Mouse (Mus musculus): ENCODE data around the gene Rbm7. TPM values are rescaled to one million over a fixed set of nuclear protein-coding genes. Genes with fewer than 3 reads are reported as not detected.
A peak's percentile ranks its signal among the peaks of the same experiment; 100 is the strongest.

Gene Rbm7
- polyA plus RNA-seq, 1 experiment from 2014 or later: 57.6 TPM

GRCm38 (mm10) chr9:48465671-48466070 lies 29.4 kb downstream of the Rbm7 start:
- ATAC-seq (no peak), DNase-seq (ENCODE audit: low read depth, low spot score) (no peak)
- ChIA-PET POLR2A (no interaction called here), CTCF (interaction anchor here (1.4 to 3.2 kb wide), 2 partner anchors 9 to 119 kb away, joined by 4 to 12 read pairs; no protein-coding TSS in a partner anchor)
- no peaks in the 10 kb centered on the region for H3K27me3 ChIP-seq
- peak; percentile 65 for TF ChIP-seq CTCF (IDR thresholded peaks at IDR 0.05)
- in situ Hi-C loops (cut with MboI; ENCODE audit: low pct_unique_long_range_greater_than_20kb): loop anchor here (5.0 kb wide), 2 partner anchors 97 to 137 kb away; no protein-coding TSS in a partner anchor

- CTCF ChIA-PET: no interaction called here
- H3K27me3 ChIP-seq: no peaks in the 10 kb centered on the region
- in situ Hi-C loops (cut with MboI; ENCODE audit: low pct_unique_long_range_greater_than_20kb): no loop called here
- ATAC-seq (no peak), DNase-seq (ENCODE audit: low read depth, low spot score) (no peak)
- POLR2A ChIA-PET: no interaction called here
- TF ChIP-seq CTCF (IDR thresholded peaks at IDR 0.05): no peak
Observed at GRCm38 (mm10) chr9:48461545-48461944, 33.6 kb downstream of the Rbm7 start.

- CTCF ChIA-PET: no interaction called here
- POLR2A ChIA-PET: interaction anchor here (0.6 kb wide), 1 partner anchor 27 kb away, joined by 8 read pairs; no protein-coding TSS in a partner anchor
- no peaks in the 10 kb centered on the region for H3K27me3 ChIP-seq
- DNase-seq (ENCODE audit: low read depth, low spot score) (no peak), ATAC-seq (no peak)
- in situ Hi-C loops (cut with MboI; ENCODE audit: low pct_unique_long_range_greater_than_20kb): no loop called here
- no peak for TF ChIP-seq CTCF (IDR thresholded peaks at IDR 0.05)
Observed at GRCm38 (mm10) chr9:48460720-48461119, 34.4 kb downstream of the Rbm7 start.

GRCm38 (mm10) chr9:48459391-48459790 lies 35.7 kb downstream of the Rbm7 start:
- no peak for ATAC-seq

GRCm38 (mm10) chr9:48458879-48459278 lies 36.2 kb downstream of the Rbm7 start:
- no peak for DNase-seq (ENCODE audit: low read depth, low spot score)
- POLR2A ChIA-PET: interaction anchor here (0.6 kb wide), 1 partner anchor 214 kb away, joined by 3 read pairs; no protein-coding TSS in a partner anchor
- in situ Hi-C loops (cut with MboI; ENCODE audit: low pct_unique_long_range_greater_than_20kb): loop anchor here (5.0 kb wide), 1 partner anchor 192 kb away; no protein-coding TSS in a partner anchor

More at GRCm38 (mm10) chr9:48459391-48459790, 35.7 kb downstream of the Rbm7 start:
- ChIA-PET CTCF (no interaction called here), POLR2A (interaction anchor here (0.6 kb wide), 1 partner anchor 215 kb away, joined by 3 read pairs; no protein-coding TSS in a partner anchor)
- no peak for DNase-seq (ENCODE audit: low read depth, low spot score)
- in situ Hi-C loops (cut with MboI; ENCODE audit: low pct_unique_long_range_greater_than_20kb): loop anchor here (5.0 kb wide), 1 partner anchor 192 kb away; no protein-coding TSS in a partner anchor
- H3K27me3 ChIP-seq: no peaks in the 10 kb centered on the region
- no peak for TF ChIP-seq CTCF (IDR thresholded peaks at IDR 0.05)

GRCm38 (mm10) chr9:48455961-48456360 lies 39.1 kb downstream of the Rbm7 start:
- DNase-seq (ENCODE audit: low read depth, low spot score): no peak
- ChIA-PET CTCF (no interaction called here), POLR2A (no interaction called here)
- no peak for TF ChIP-seq CTCF (IDR thresholded peaks at IDR 0.05)
- H3K27me3 ChIP-seq: no peaks in the 10 kb centered on the region
- in situ Hi-C loops (cut with MboI; ENCODE audit: low pct_unique_long_range_greater_than_20kb): loop anchor here (5.0 kb wide), 1 partner anchor 189 kb away; no protein-coding TSS in a partner anchor
- no peak for ATAC-seq

More at GRCm38 (mm10) chr9:48458879-48459278, 36.2 kb downstream of the Rbm7 start:
- peak; percentile 60 for TF ChIP-seq CTCF (IDR thresholded peaks at IDR 0.05)
- no peaks in the 10 kb centered on the region for H3K27me3 ChIP-seq
- ATAC-seq: no peak
- CTCF ChIA-PET: no interaction called here

GRCm38 (mm10) chr9:48450066-48450465 lies 45.0 kb downstream of the Rbm7 start:
- no peak for ATAC-seq
- ChIA-PET CTCF (interaction anchor here (0.9 kb wide), 1 partner anchor 16 kb away, joined by 3 read pairs; no protein-coding TSS in a partner anchor), POLR2A (no interaction called here)
- DNase-seq (ENCODE audit: low read depth, low spot score): no peak
- in situ Hi-C loops (cut with MboI; ENCODE audit: low pct_unique_long_range_greater_than_20kb): no loop called here
- TF ChIP-seq CTCF (IDR thresholded peaks at IDR 0.05): no peak
- H3K27me3 ChIP-seq: no peaks in the 10 kb centered on the region

- TF ChIP-seq CTCF (IDR thresholded peaks at IDR 0.05): peak; percentile 61
- ChIA-PET POLR2A (no interaction called here), CTCF (interaction anchor here (0.9 kb wide), 1 partner anchor 19 kb away, joined by 3 read pairs; no protein-coding TSS in a partner anchor)
- in situ Hi-C loops (cut with MboI; ENCODE audit: low pct_unique_long_range_greater_than_20kb): no loop called here
- DNase-seq (ENCODE audit: low read depth, low spot score) (no peak), ATAC-seq (no peak)
- no peaks in the 10 kb centered on the region for H3K27me3 ChIP-seq
Observed at GRCm38 (mm10) chr9:48447783-48448209, 47.3 kb downstream of the Rbm7 start.

- in situ Hi-C loops (cut with MboI; ENCODE audit: low pct_unique_long_range_greater_than_20kb): no loop called here
- no peaks in the 10 kb centered on the region for H3K27me3 ChIP-seq
- DNase-seq (ENCODE audit: low read depth, low spot score): no peak
- TF ChIP-seq CTCF (IDR thresholded peaks at IDR 0.05): no peak
- CTCF ChIA-PET: interaction anchor here (0.8 to 0.9 kb wide), 2 partner anchors 163 to 178 kb away, joined by 3 read pairs; no protein-coding TSS in a partner anchor
- POLR2A ChIA-PET: interaction anchor here (0.5 kb wide), 1 partner anchor 48 kb away, joined by 3 read pairs; no protein-coding TSS in a partner anchor
- ATAC-seq: no peak
Observed at GRCm38 (mm10) chr9:48444821-48445220, 50.3 kb downstream of the Rbm7 start.

- TF ChIP-seq CTCF (IDR thresholded peaks at IDR 0.05): no peak
- POLR2A ChIA-PET: no interaction called here
- CTCF ChIA-PET: no interaction called here
- DNase-seq (ENCODE audit: low read depth, low spot score) (no peak), ATAC-seq (peak; percentile 31)
- in situ Hi-C loops (cut with MboI; ENCODE audit: low pct_unique_long_range_greater_than_20kb): no loop called here
- no peaks in the 10 kb centered on the region for H3K27me3 ChIP-seq
Observed at GRCm38 (mm10) chr9:48443873-48444272, 51.2 kb downstream of the Rbm7 start.

Other genes with a start within 250 kb of the Rbm7 start
- gene Nxpe2, start 141.8 kb downstream of the Rbm7 start, polyA plus RNA-seq (2021): 0.10 TPM
- 166 TPM for gene Rexo2, start 14.7 kb downstream of the Rbm7 start, polyA plus RNA-seq (2021)
- 17.0 TPM for gene Gm5617, start 143 bp upstream of the Rbm7 start, polyA plus RNA-seq (2021)
- gene Nnmt, start 109.9 kb upstream of the Rbm7 start, polyA plus RNA-seq (2021): 28.4 TPM